ENCODE assay signal across 24 mouse cellular contexts in genomic region chr10:107251271-107251670, GRCm38 (mm10). TPM values are rescaled to one million over a fixed set of nuclear protein-coding genes. Genes with fewer than 3 reads are reported as not detected.
A peak's percentile ranks its signal among the peaks of the same experiment; 100 is the strongest.
DNase-seq lines count a peak whose midpoint lies in the region; ATAC-seq and TF ChIP-seq lines count a peak whose summit lies in the region.
"Had no signal": no experiment of that assay in that cellular context is flagged by ENCODE, and none has a peak within 500 bp of the region (broad histone marks: within the 10 kb centered on the region; RNA-seq: fewer than 3 reads in every experiment).

No protein-coding gene starts in this region.

- no peak overlapping the region for H3K4me3 ChIP-seq in forebrain, embryonic 16.5 days (replicated peaks; ENCODE audit: low read length)
- H3K4me3 ChIP-seq in forebrain, embryonic 11.5 days (ENCODE audit: low read depth, low read length) = no peak overlapping the region
- H3K4me3 ChIP-seq: embryonic facial prominence, embryonic 10.5 days; embryonic facial prominence, embryonic 12.5 days; forebrain, embryonic 10.5 days had no signal

- no peak for TF ChIP-seq POLR2A in brain, embryonic 14.5 days (IDR thresholded peaks at IDR 0.05; ENCODE audit: borderline replicate concordance, extremely low read depth, insufficient read depth, insufficient read length, poor library complexity, severe bottlenecking)

- H3K9ac ChIP-seq in forebrain, embryonic 16.5 days (replicated peaks; ENCODE audit: low read depth, low read length) = no peak overlapping the region
- no peak overlapping the region for H3K9ac ChIP-seq in forebrain, embryonic 11.5 days (ENCODE audit: low read length)
- H3K9ac ChIP-seq: embryonic facial prominence, embryonic 12.5 days had no signal

- ATAC-seq in forebrain, embryonic 16.5 days = peak; percentile 26; the same call in 1 of the 2 replicates
- ATAC-seq in forebrain, embryonic 11.5 days (replicated peaks; ENCODE audit: low FRiP score) = no peak
- ATAC-seq: activated CD4-positive, CD25-positive, alpha-beta regulatory T cell, adult 4 months; CD4-positive, CD25-positive, alpha-beta regulatory T cell, adult 4 months; forebrain, embryonic 14.5 days; Patski had no signal

- no peak for DNase-seq in forebrain, embryonic 11.5 days (ENCODE audit: low spot score)
- peak; percentile 23 for DNase-seq in brain, embryonic 14.5 days (ENCODE audit: low read depth)
- peak; percentile 3 for DNase-seq in gonadal fat pad, adult 2 months (ENCODE audit: low read depth)
- no peak for DNase-seq in ovary, postnatal 10 days (ENCODE audit: low spot score)
- no peak for DNase-seq in right cerebral cortex, postnatal 25 days
- DNase-seq: adrenal gland, adult 8-10 months; adrenal gland, postnatal 14 days; adrenal gland, postnatal 36 days; B cell, adult 2 months; cerebellum, adult 11-12 months; cerebellum, adult 2 months; cerebellum, adult 9-10 months; cerebellum, postnatal 10 days; cerebellum, postnatal 25 days had no signal

- no peaks in the 10 kb centered on the region for H3K4me1 ChIP-seq in forebrain, embryonic 16.5 days (replicated peaks; ENCODE audit: control insufficient read depth, insufficient read depth, low read length)
- no peaks in the 10 kb centered on the region for H3K4me1 ChIP-seq in forebrain, embryonic 11.5 days (replicated peaks; ENCODE audit: control insufficient read depth, insufficient read depth, low read length)
- H3K4me1 ChIP-seq: embryonic facial prominence, embryonic 12.5 days; forebrain, embryonic 10.5 days had no signal

- TF ChIP-seq CTCF in brain, embryonic 14.5 days (IDR thresholded peaks at IDR 0.05; ENCODE audit: borderline replicate concordance, extremely low read depth, insufficient read depth, insufficient read length) = no peak

- H3K36me3 ChIP-seq in forebrain, embryonic 16.5 days (ENCODE audit: control insufficient read depth, insufficient read depth) = no peaks in the 10 kb centered on the region
- no peaks in the 10 kb centered on the region for H3K36me3 ChIP-seq in forebrain, embryonic 11.5 days (ENCODE audit: control insufficient read depth, insufficient read depth, low read length)
- H3K36me3 ChIP-seq: embryonic facial prominence, embryonic 10.5 days; embryonic facial prominence, embryonic 12.5 days; forebrain, embryonic 10.5 days; G1E had no signal

- no peak overlapping the region for H3K4me2 ChIP-seq in forebrain, embryonic 16.5 days (ENCODE audit: low read length)
- H3K4me2 ChIP-seq in forebrain, embryonic 11.5 days (ENCODE audit: low read depth, low read length, severe bottlenecking) = no peak overlapping the region
- H3K4me2 ChIP-seq: embryonic facial prominence, embryonic 12.5 days had no signal

- 73% methylated on average over 2 of the region's 2 CpGs for WGBS in forebrain, embryonic 16.5 days
- WGBS in forebrain, embryonic 11.5 days = 74% methylated on average over 2 of the region's 2 CpGs

- no peaks in the 10 kb centered on the region for H3K27me3 ChIP-seq in forebrain, embryonic 16.5 days (replicated peaks; ENCODE audit: control insufficient read depth, insufficient read depth, low read length)
- no peaks in the 10 kb centered on the region for H3K27me3 ChIP-seq in forebrain, embryonic 11.5 days (ENCODE audit: control insufficient read depth, insufficient read depth, low read length)
- H3K27me3 ChIP-seq: CH12.LX; embryonic facial prominence, embryonic 12.5 days; Patski had no signal

- no peaks in the 10 kb centered on the region for H3K9me3 ChIP-seq in forebrain, embryonic 16.5 days (ENCODE audit: control insufficient read depth, low read length)
- no peaks in the 10 kb centered on the region for H3K9me3 ChIP-seq in forebrain, embryonic 11.5 days (ENCODE audit: control insufficient read depth, low read length)
- H3K9me3 ChIP-seq: embryonic facial prominence, embryonic 10.5 days; embryonic facial prominence, embryonic 12.5 days; forebrain, embryonic 10.5 days had no signal

- H3K27ac ChIP-seq in forebrain, embryonic 16.5 days (ENCODE audit: low read length) = no peak overlapping the region
- H3K27ac ChIP-seq in forebrain, embryonic 11.5 days (ENCODE audit: low read depth, low read length) = no peak overlapping the region
- H3K27ac ChIP-seq: embryonic facial prominence, embryonic 10.5 days; embryonic facial prominence, embryonic 12.5 days; forebrain, embryonic 10.5 days had no signal

RNA-seq across cellular contexts. Expression of gene Lin7a, which starts 20.2 kb away (rescaled TPM):
- polyA plus RNA-seq in forebrain, embryonic 16.5 days (2015; fragmentation: Nextera tagmentation; extraction: Ambion mirVana) = 12.6 and 18.8 TPM in 2 replicates
- polyA plus RNA-seq in forebrain, embryonic 11.5 days (2014; fragmentation: Nextera tagmentation; extraction: Ambion mirVana) = 3.6 and 3.9 TPM in 2 replicates
- 6.5 and 14.2 TPM in 2 replicates for polyA plus RNA-seq in brain, embryonic 14.5 days (2012; rRNA removed)
- 0.49 and 1.5 TPM in 2 replicates for polyA plus RNA-seq in gonadal fat pad, adult 2 months (2012; rRNA removed)
- polyA plus RNA-seq: activated CD4-positive, CD25-positive, alpha-beta regulatory T cell, adult 4 months; CD4-positive, CD25-positive, alpha-beta regulatory T cell, adult 4 months; G1E had no signal

Comparison
In these comparisons a context has a peak if more than half of its experiments do, and no peak if none do; other contexts are left out.
1. DNase-seq: peak in brain, embryonic 14.5 days (single experiment) and gonadal fat pad, adult 2 months (single experiment); none in forebrain, embryonic 11.5 days (single experiment), ovary, postnatal 10 days (single experiment) and right cerebral cortex, postnatal 25 days (single experiment).